Mouse (Mus musculus): ENCODE measurements around the gene Lsg1. TPM values are rescaled to one million over a fixed set of nuclear protein-coding genes. Genes with fewer than 3 reads are reported as not detected.

The Lsg1 gene
- total RNA-seq, 4 experiments from 2014 or later, result 18.7 to 24.6 (median 21.0) TPM

GRCm38 (mm10) chr16:30601046-30601832, 13.8 kb upstream of the Lsg1 start:
- DNase-seq (ENCODE audit: low spot score in 2 of 2), result peak in 1 of 2 experiments; percentile 27

- DNase-seq (ENCODE audit: low spot score in 2 of 2), result peak in 1 of 2 experiments; percentile 29
Observed at GRCm38 (mm10) chr16:30600431-30601045, 13.1 kb upstream of the Lsg1 start.

- DNase-seq (ENCODE audit: low spot score in 2 of 2), result peak; percentile 75 to 76
Observed at GRCm38 (mm10) chr16:30599491-30600268, 12.3 kb upstream of the Lsg1 start, which contains the start of gene Fam43a. TSS of gene Fam43a (plus strand) at chr16:30599723.

- DNase-seq (ENCODE audit: low spot score in 2 of 2), result peak; percentile 90 to 96
Observed at GRCm38 (mm10) chr16:30596959-30597681, 9.7 kb upstream of the Lsg1 start.

- peak; percentile 58 to 73 for DNase-seq (ENCODE audit: low spot score in 2 of 2)
Observed at GRCm38 (mm10) chr16:30595835-30596557, 8.6 kb upstream of the Lsg1 start.

GRCm38 (mm10) chr16:30595356-30595755, 8.0 kb upstream of the Lsg1 start:
- DNase-seq (ENCODE audit: low spot score in 2 of 2), result no peak

GRCm38 (mm10) chr16:30591990-30592389, 4.6 kb upstream of the Lsg1 start:
- no peak for DNase-seq (ENCODE audit: low spot score in 2 of 2)

- DNase-seq (ENCODE audit: low spot score in 2 of 2), result no peak
Observed at GRCm38 (mm10) chr16:30590264-30591209, 3.1 kb upstream of the Lsg1 start.

- DNase-seq (ENCODE audit: low spot score in 2 of 2), result no peak
Observed at GRCm38 (mm10) chr16:30586935-30587493, 378 bp downstream of the Lsg1 start.

GRCm38 (mm10) chr16:30580765-30581164, 6.6 kb downstream of the Lsg1 start:
- DNase-seq (ENCODE audit: low spot score in 2 of 2), result no peak

- DNase-seq (ENCODE audit: low spot score in 2 of 2), result peak in 1 of 2 experiments; percentile 24
Observed at GRCm38 (mm10) chr16:30576392-30576791, 11.0 kb downstream of the Lsg1 start.

GRCm38 (mm10) chr16:30575815-30576214, 11.6 kb downstream of the Lsg1 start:
- no peak for DNase-seq (ENCODE audit: low spot score in 2 of 2)

- no peak for DNase-seq (ENCODE audit: low spot score in 2 of 2)
Observed at GRCm38 (mm10) chr16:30572239-30572638, 15.2 kb downstream of the Lsg1 start.

- DNase-seq (ENCODE audit: low spot score in 2 of 2), result no peak
Observed at GRCm38 (mm10) chr16:30571378-30571777, 16.0 kb downstream of the Lsg1 start.

- no peak for DNase-seq (ENCODE audit: low spot score in 2 of 2)
Observed at GRCm38 (mm10) chr16:30570173-30570572, 17.2 kb downstream of the Lsg1 start.

GRCm38 (mm10) chr16:30565631-30566030, 21.8 kb downstream of the Lsg1 start:
- DNase-seq (ENCODE audit: low spot score in 2 of 2), result no peak

GRCm38 (mm10) chr16:30560601-30561000, 26.8 kb downstream of the Lsg1 start:
- DNase-seq (ENCODE audit: low spot score in 2 of 2), result no peak

GRCm38 (mm10) chr16:30559312-30559992, 27.9 kb downstream of the Lsg1 start:
- no peak for DNase-seq (ENCODE audit: low spot score in 2 of 2)
